19 mouse cellular contexts compared by ENCODE assay signal in the genomic region with DNA sequence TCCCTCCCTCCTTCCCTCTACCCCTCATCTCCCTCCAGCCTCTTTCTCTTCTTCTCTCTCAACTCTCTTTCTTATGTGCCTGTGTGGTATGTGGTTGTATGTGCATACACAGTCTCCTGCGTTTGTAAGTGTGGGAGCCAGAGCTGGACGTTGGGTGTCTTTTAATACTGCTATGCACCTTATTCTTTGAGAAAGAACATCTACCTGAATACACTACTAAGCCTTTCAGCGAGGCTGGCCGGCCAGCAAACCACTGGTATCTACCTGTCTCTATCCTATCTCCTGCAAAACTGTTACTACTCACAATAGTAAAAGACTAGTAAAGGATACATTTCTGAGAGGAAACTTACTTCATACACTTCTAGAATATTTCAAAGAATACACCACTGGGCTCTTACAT.
DNase-seq lines count a peak whose midpoint lies in the region; ATAC-seq lines count a peak whose summit lies in the region.
"Had no signal": no experiment of that assay in that cellular context is flagged by ENCODE, and none has a peak within 500 bp of the region (broad histone marks: within the 10 kb centered on the region; RNA-seq: fewer than 3 reads in every experiment).

No protein-coding gene starts in this region.

- H3K4me3 ChIP-seq in midbrain, embryonic 11.5 days (ENCODE audit: low read depth, low read length), result no peak overlapping the region
- no peak overlapping the region for H3K4me3 ChIP-seq in midbrain, embryonic 15.5 days

- H3K9ac ChIP-seq in midbrain, embryonic 11.5 days (ENCODE audit: low read length), result no peak overlapping the region
- no peak overlapping the region for H3K9ac ChIP-seq in midbrain, embryonic 15.5 days

- ATAC-seq in midbrain, embryonic 11.5 days (ENCODE audit: low FRiP score), result no peak
- no peak for ATAC-seq in midbrain, embryonic 15.5 days (replicated peaks)
- ATAC-seq: activated CD4-positive, CD25-positive, alpha-beta regulatory T cell, adult 4 months; CD4-positive, CD25-positive, alpha-beta regulatory T cell, adult 4 months; Patski had no signal

- H3K4me1 ChIP-seq in midbrain, embryonic 11.5 days (ENCODE audit: control insufficient read depth, insufficient read depth, low read length), result peaks cover 5% of the 10 kb centered on the region
- H3K4me1 ChIP-seq in midbrain, embryonic 15.5 days, result peaks cover 10% of the 10 kb centered on the region; the same call in 1 of the 2 replicates

- WGBS in midbrain, embryonic 11.5 days, result 72% methylated on average over 4 of the region's 4 CpGs
- WGBS in midbrain, embryonic 15.5 days, result 81% methylated on average over 4 of the region's 4 CpGs

- no peak overlapping the region for H3K4me2 ChIP-seq in midbrain, embryonic 11.5 days
- no peak overlapping the region for H3K4me2 ChIP-seq in midbrain, embryonic 15.5 days

- H3K27me3 ChIP-seq in midbrain, embryonic 11.5 days (ENCODE audit: control insufficient read depth, insufficient read depth, low read length), result no peaks in the 10 kb centered on the region
- H3K27me3 ChIP-seq in midbrain, embryonic 15.5 days (replicated peaks), result no peaks in the 10 kb centered on the region
- H3K27me3 ChIP-seq: CH12.LX had no signal

- no peak overlapping the region for H3K27ac ChIP-seq in midbrain, embryonic 11.5 days (ENCODE audit: low read depth, low read length)
- H3K27ac ChIP-seq in midbrain, embryonic 15.5 days, result no peak overlapping the region

- peak; percentile 68 for DNase-seq in heart, adult 11 months
- no peak for DNase-seq in heart, postnatal 25 days (ENCODE audit: low spot score)
- peak; percentile 79 for DNase-seq in midbrain, embryonic 11.5 days (ENCODE audit: low spot score, missing footprints)
- DNase-seq: adrenal gland, adult 2 months; adrenal gland, adult 8-10 months; adrenal gland, postnatal 10 days; adrenal gland, postnatal 14 days; adrenal gland, postnatal 25 days; adrenal gland, postnatal 36 days; B cell, adult 2 months; cerebellum, adult 11 months; cerebellum, adult 11-12 months; cerebellum, adult 18-20 months had no signal

- no peaks in the 10 kb centered on the region for H3K9me3 ChIP-seq in midbrain, embryonic 11.5 days (ENCODE audit: control insufficient read depth, low read length)
- no peaks in the 10 kb centered on the region for H3K9me3 ChIP-seq in midbrain, embryonic 15.5 days

- intact Hi-C loops in heart, postnatal 25 days (cut with DNase I), result no loop called here

- no peaks in the 10 kb centered on the region for H3K36me3 ChIP-seq in midbrain, embryonic 11.5 days (ENCODE audit: control insufficient read depth, insufficient read depth, low read length)
- no peaks in the 10 kb centered on the region for H3K36me3 ChIP-seq in midbrain, embryonic 15.5 days (replicated peaks)
- H3K36me3 ChIP-seq: G1E had no signal
